Mouse (Mus musculus): Measurements from ENCODE around the gene Grk5.

Grk5 gene

DNA sequence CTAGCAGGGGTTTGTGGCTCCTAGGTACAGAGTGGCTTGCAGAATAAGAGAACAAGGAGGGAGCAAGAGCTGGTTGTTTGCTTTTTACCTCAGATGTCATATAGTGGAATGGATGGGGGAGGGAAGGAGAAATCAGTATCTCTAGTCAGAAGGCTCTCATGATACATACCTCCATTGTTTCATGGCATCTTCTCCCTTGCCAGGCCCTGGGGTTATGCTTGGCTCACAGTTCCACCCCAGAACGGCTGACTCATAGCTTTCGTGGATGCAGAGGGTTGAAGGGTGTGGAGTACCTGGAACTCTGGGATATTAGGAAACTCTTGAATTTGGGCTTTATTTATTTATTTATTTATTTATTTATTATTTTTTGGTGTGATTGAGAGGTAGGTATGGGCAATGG lies 84.0 kb downstream of the Grk5 start:
- DNase-seq (ENCODE audit: low spot score), result no peak

DNA sequence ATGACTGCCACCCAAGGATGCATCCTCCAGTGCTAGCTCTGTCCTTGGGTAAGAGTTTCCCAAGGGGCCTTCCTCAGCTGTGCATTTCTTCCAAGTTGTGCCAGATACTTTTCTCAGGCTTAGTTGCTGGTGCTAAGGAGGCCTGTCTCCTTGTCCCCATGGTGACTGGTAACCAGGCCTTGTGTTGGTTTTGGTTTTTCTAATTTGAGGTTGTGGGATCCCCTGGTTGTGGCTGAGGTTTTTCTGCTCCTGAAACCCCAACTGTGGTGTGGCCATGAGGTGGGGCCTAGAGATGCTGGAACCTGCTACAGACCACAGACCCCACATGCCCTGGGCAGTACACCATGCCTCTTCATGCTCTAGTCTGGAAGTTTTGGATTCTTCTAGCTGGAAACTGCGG lies 90.0 kb downstream of the Grk5 start:
- DNase-seq (ENCODE audit: low spot score), result no peak

DNA sequence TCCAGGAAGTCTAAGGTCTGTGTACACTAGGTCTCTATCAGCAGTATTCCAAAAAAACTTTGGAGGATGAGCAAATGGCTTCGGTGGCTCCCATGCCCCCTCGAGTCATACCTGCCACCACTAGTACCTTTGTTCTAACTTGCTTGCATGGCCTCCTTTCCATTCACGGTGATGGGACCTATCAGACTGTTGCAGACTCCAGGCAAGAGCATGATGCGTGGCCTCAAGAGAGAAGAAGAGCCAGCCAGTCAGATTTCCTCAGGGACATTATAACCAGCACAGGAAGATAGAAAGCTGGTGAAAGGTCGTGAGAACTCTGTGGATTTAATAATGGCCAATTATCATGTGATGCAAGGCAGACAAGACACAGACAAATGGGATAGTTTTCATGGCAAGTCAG lies 91.8 kb downstream of the Grk5 start:
- DNase-seq (ENCODE audit: low spot score), result no peak

DNA sequence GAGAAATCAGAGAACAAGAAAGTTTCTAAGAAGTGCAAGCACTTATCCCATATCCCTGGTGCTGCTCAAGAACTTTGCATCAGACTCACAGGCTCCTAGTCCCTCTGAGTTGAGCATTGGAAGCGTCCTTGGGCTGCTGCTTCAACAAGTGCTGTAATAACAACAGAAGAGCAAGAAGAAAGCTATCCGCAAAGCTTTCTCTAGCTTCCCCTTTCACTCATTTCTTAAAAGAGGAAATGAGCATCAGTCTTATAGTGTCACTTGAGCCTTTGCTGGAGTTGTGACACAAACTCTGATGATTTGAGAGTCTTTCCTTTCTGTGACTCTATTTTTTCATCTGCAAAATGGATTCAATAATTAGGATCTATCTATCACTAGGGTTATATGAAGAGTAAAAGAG lies 92.3 kb downstream of the Grk5 start:
- DNase-seq (ENCODE audit: low spot score), result no peak

DNA sequence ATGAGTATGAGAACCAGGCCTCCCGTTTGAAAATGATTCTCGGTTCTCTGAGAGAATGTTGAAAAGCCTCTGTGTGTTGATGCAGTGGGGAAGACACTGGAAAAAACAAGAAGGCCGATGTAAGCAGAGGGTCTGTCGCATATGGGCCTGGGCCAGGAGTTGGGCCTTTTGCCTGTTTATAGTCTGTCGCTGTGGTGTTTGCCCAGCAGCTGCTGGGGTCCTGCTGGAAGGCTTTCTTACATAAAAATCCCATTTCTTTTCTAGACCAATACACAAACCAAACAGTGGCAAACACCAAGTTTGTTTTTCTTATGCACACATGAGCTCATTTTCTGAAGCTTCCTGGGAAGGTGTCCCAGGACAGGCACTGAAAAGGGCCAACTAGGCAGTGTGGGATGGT lies 100.2 kb downstream of the Grk5 start:
- no peak for DNase-seq (ENCODE audit: low spot score)

DNA sequence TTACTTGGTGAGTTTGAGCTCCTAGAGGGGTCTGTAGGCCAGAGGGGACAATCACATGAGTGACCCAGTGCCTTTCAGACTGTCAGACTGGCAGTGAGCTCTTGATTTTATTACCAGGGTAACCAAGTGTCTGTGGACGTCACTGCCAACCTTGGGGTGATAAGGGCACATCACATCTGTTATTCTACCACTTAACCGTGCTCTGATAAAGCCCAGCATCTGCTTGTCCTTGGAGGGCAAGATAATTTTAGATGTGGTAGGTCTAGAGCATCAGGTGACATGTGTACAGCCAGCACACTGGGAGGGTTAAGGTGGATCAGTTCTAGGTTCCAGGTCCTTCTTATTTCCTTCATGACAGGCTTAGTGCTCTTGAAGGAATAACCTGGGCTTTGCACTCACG lies 104.7 kb downstream of the Grk5 start:
- DNase-seq (ENCODE audit: low spot score), result no peak

DNA sequence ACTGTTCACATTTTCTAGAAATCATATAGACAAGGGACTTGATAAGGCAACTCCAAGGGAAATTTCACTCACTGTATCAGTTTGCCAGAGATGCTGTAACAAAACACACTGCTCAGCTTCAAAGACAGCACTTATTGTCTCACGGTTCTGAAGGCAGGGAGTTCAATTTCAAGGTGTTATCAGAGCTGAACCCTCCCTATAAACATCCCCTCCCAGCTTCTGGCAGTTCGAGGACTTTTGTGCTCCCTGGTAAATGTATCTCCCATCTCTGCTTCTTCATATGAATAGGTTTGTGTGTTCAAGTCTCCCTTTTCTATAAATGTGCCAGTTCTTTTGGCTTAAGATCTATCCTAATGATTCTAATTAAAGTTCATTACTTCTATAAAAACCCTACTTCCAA lies 105.3 kb downstream of the Grk5 start:
- DNase-seq (ENCODE audit: low spot score), result no peak

DNA sequence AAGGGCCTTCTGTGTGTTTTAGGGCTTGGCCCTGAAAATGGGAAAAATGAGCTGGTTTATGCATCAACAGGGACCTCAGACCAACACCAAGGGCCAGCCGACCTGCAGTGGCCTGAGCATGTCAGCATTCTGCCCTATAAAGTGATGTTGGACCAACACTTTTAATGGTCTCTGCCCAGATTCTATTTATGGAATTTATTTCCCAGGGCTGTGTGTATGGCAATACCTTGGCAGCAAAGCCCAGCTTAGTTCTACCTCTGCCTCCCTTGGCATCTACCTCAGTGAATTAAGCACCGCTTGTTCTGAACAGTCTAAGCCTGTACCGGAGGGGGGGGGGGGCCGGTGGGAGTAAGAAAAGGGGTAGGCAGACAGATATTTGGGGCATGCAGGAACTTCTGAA lies 108.2 kb downstream of the Grk5 start:
- no peak for DNase-seq (ENCODE audit: low spot score)

DNA sequence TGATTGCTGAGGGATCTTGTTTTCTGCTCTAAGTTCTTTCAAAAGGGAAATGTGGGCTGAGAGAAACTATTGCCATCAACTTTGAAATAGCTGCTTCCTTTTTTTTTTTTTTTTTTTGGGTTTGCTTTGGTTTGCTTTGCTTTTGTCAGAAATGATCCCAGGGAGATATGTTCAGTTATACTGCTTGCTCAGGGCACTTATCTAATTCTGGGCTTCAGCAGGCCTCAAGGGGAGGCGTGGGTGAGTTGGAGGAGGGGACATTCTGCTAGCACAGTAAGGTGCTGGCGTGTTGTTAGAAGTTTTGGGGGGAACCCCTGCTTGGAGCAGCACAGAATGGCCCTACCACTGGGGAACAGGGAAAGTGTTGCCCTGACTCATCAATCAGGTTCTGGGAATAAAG lies 110.1 kb downstream of the Grk5 start:
- DNase-seq (ENCODE audit: low spot score), result no peak

DNA sequence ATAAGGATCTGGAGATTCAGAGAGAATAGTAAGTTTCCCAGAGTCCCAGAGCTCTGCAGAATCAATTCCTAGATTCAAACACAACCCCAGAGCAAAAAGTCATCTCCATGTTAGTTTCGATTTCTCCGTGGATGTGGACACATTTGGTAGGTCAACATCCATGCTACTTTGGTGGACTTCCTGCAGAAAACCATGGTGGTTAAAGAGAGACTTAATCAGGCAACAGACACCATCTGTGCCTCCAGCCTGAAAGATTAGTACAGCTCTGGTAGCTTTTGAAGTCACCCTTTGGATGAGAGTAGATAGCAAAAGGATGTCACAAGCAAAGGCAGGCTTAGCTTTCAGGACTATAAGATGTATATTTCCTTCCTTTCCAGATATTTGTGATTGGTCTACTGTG lies 111.4 kb downstream of the Grk5 start:
- no peak for DNase-seq (ENCODE audit: low spot score)

DNA sequence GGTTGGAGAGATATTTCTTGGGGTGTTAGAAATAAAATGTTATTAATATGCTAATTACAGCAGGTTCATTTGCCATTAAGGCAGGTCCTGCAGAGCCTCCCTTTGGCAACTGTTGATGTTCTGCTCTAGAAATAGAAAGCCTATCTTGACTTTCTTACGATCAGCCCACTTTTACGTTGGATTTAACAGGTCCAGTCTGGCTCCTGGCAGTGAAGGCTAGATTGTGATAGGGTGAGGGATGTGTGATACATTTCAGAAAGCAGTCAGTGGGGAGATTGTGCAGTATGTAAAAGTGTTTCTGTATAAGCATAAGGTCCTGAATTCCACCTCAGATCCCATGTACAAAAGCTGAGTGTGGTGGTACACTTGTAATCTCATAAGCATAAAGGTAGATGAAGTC lies 119.7 kb downstream of the Grk5 start:
- DNase-seq (ENCODE audit: low spot score), result no peak

DNA sequence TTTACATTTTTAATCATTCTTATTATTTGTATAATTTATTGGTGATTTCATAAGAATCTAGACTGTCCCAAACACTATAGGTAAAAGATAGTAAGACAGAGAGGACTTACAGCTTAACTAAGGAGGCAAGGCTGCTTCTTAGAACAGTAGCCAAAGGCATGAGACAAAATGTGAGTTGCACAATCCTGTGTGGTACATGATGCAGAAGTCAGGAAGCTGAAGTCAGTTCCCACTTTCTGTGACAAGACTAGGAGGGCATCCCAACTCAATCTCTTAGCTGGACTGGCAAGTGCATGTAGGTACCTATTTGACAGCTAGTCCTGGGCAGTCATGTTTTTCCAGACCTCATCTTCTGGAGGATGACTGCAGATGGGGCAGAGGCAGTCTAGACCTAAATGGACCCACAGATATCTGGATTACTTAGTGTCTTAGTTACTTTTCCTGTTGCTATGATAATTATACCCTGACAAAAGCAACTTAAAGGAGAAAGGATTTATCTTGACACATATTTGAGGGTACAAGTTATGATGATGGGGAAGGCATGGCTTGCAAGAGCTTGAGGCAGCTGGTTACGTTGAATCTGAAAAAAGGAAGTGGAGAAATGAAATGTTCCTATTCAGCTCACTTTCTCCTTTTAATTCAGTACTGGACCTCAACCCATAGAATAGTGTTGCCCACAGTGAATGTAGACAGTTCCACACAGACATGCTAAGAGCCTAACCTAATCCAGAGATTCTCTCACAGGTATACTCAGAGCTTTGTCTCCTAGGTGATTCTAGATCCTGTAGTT lies 128.1 kb downstream of the Grk5 start:
- no peak for DNase-seq (ENCODE audit: low spot score)

DNA sequence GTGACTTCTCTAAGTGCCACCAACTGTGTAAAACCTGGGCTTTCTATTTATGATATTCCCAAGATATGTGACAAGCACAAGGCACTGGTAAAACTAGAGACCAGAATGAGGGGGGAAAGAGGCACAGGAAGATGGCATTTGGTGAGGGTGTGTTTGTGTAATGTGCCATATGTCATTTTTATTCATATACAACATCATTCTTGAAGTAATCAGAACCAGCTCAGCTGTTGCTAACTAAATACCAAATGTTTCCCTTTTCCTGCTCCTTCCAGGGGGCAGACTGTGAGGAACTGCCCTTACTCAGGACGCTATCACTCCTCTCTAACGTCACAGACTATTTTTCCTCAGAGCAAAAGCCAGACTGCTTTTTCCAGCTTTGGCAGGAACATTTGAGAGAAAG lies 132.0 kb downstream of the Grk5 start:
- DNase-seq (ENCODE audit: low spot score), result no peak

DNA sequence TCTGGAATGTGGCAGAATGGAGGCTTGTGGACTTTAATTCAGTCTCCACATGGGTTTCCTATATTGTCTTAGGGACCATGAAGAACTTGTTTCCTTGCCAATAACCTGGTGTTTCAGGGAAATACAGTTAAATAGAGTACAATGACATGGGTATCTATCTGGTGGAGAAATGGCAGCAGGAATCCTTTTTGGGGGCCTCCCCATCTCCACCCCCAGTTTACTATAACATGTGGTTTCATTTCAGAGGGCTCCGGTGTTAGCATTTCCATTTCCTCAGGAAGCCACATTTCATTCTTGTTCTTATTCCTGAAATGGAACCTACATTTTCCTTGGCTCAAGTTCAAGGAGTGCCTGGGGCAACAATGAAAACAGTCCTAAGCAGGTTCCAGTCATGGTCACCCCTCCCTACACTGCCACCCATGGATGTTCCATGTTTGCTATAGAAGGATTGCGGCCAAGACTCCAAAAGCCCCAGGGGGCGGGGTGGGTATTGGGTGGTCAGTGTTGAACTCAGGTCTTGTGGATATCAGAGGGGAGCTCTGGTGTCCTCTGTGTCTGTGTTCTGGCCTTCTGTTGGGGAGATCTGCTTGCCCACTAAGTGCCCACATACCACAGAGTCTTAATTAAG lies 132.5 kb downstream of the Grk5 start:
- DNase-seq (ENCODE audit: low spot score), result no peak

DNA sequence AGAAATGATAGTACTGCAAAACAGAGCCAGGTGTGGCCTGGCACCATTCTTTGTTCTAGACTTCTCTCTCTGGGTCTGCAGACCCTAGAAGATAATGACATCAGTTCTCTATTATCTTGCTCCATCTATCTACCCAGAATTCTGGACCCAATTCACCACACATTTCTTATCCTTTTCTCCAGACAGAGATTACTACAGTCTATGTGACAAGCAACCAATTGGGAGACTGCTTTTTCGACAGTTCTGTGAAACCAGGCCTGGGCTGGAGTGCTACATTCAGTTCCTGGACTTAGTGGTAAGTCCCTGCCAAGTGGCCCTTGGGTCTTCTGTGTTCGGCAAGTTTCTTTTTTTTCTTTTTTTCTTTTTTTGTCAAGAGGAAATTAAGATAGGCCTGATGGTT lies 142.0 kb downstream of the Grk5 start:
- no peak for DNase-seq (ENCODE audit: low spot score)

DNA sequence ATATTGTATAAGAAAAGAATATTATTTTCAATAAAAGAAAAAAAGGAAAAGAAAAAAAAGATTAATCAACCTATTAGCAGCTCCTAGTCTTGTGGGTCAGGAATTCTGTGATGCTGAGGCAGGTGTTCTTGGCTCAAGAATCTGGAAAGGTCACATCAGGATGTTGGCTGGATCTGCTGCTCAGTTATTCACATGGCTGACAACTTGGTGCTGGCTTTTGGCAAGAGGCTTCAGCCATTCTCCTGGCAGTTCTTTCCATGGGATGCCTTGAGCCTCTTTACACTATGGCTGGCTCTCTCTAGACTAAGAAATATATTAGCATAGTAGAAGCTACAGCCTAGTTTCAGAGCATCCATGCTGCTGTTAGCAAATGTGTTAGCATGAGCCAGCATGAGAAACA lies 149.6 kb downstream of the Grk5 start:
- no peak for DNase-seq (ENCODE audit: low spot score)

DNA sequence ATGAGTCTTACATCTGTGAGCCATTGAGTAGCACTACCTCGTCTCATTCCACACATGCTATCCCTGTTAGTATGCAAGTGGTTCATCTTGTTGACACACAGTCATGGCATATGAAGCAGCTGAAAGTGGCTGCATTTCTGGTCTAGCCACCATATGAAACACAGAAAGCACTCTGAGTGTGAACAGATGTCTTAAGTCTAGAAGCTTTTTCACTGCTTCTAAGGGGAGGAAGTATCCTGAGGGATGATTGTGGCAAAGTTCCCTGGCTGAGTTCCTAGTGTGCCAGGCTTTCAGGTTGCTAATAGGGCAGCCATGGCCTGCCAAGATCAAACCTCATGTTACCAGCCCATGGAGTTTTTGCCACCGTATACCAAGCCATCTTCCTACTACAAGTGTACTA lies 159.1 kb downstream of the Grk5 start:
- DNase-seq (ENCODE audit: low spot score), result no peak

DNA sequence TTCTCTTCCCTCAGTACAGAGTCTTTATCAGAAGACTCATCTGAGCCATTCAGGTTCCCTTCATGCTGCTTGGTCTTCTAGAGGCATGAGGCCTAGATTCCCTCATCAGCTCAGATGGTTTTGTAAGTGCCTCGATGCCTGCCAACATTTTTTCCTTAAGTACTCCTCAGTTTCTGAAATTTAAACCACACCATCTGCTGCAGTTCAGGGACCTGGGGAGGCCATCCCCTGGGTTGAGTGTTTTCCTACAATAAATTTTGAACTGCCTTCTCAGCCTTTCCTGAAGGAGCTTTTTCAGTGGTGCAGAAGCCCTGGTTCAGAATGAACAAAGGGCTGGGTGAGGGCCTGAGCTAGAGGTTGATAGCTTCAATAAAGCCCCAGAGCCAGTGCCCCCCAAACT lies 159.9 kb downstream of the Grk5 start:
- no peak for DNase-seq (ENCODE audit: low spot score)

DNA sequence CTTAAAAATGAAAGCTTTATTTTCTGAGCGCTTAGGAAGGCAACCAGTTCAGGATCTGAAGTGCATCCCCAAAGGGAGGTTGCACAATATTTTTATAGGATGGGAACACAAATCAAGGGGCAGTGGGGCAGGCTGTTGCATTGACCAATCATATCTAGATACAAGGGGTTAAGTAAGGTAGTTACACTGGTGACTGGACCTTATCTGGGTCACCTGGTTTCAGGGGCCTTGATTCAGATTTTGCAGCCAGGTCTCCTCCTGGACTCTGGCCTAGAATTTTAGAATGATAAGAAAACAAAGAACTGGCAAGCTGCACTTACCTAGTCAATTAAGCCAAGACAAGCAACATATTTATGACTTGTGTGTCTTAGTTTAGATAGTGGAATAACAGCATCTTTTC lies 161.6 kb downstream of the Grk5 start:
- DNase-seq (ENCODE audit: low spot score), result no peak

DNA sequence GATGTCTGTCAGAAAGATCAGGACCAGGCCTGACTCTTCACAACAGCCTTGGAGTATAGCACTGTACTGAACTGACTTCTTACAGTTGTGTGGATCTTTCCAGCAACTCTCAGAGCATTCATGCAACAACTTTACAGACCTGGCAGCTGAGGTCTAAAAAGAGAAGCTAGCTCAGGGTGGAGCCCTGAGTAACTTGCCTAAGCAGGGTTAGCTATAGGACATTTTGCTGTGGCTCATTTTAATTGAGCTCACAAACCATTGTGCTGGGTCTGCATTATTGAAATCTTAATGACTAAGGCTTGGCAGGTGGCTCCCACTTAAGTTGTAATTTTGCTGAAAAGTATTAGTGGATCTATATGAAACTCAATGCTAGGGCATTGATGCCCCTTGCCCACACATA lies 162.5 kb downstream of the Grk5 start:
- DNase-seq (ENCODE audit: low spot score), result no peak

DNA sequence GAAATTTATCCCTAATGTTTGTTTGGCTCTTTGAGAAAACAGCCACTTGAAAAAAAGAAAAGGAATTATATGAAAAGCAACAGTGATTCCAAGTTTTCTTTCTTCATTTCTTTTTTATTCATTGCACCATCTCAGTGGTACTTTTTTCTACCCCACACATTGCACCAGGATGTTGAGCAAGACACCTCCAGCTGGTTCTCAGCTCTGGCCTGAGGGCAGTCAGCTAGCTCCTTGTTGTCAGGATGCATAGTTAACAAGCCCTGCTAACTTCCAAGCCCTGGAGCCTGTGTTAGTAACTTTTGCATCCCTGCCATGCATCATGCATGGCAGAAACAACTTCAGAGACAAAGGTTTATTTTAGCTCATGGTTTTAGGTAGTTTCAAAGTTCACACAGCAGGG lies 163.2 kb downstream of the Grk5 start:
- DNase-seq (ENCODE audit: low spot score), result no peak

DNA sequence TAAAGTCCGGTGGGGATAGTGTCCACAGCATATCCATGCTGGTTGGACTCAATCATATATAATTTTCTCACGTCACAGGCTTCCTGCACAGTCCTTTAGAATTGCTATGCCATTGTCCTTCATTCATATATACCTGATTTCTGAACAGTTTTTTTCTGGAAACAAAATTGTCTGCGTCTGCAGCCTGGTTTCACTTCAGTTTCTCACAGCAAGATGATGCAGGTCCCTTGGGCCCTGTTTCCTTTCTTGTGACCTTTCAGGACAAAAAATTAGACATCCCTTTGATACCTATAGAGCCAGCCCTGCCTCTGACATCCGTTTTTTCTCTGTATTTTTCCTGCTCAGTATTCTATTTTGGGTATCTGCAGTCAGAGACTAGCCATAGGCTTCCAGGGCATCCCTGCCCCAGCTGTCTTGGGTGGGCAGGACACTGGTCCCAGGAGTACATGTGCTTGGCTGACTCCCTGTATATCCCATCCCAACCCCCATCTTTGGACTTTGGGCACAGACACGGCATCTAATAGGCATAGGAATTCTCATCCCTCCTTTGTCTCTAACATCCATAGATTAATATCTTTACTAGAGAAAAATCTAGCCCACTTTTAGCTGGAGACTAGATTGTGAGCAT lies 167.3 kb downstream of the Grk5 start:
- no peak for DNase-seq (ENCODE audit: low spot score)

DNA sequence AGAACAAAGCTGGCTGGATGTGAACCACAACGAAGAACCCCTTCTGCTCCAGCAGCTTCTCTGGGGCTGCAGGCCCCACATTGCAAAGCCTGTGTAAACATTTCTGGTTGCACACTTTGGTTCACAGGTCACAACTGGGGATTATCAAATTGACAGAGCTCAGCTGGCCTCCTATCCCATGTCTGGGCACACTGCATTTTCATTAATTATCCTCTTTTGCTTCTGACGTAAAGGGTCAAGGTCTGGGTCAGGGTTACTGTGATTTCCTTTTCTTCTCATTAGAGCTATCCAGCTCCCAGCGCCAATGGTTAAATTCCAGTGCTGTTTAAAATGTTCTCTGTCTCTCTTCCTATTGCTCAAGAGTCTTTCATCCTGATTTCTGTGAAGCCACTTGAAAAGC lies 168.0 kb downstream of the Grk5 start:
- DNase-seq (ENCODE audit: low spot score), result no peak

DNA sequence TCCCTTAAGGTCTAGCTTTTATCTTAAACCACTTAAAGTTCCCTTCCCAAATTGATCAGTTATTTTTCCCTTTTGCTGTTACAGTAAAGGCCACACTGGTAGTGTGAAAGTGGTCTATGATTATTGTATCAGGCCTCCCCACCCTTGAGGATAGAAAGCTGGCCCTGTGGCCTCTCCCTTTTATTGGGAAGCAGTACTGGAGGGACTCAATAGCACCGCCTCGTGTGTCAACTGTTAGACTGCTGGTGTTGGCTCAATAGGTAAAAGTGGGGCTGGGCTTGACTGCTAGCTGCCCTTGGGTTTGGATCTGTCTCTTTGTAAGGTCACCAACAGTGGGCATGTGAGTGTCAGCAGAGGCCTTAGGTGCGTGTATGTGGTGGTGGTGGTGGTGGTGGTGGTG lies 174.8 kb downstream of the Grk5 start:
- no peak for DNase-seq (ENCODE audit: low spot score)

Measured in urinary bladder, postnatal 10 days (tissue).